Mouse (Mus musculus): ENCODE measurements around the gene Trio.

- TF ChIP-seq POLR2A (IDR thresholded peaks at IDR 0.05; ENCODE audit: low read depth, low read length) (no peak), CTCF (IDR thresholded peaks at IDR 0.05; ENCODE audit: borderline replicate concordance, insufficient read depth, low read length) (no peak)
Observed at GRCm38 (mm10) chr15:28070771-28071419, 45.2 kb upstream of the Trio start.

Data from embryonic fibroblast, embryonic 13.5 days (primary cell).